Comparison of ENCODE assay signal across 8 mouse cellular contexts in genomic region chr9:107986376-107986775, GRCm38 (mm10). TPM values are rescaled to one million over a fixed set of nuclear protein-coding genes. Genes with fewer than 3 reads are reported as not detected.
DNase-seq lines count a peak whose midpoint lies in the region; ATAC-seq and TF ChIP-seq lines count a peak whose summit lies in the region.

No protein-coding gene starts in this region.

- peak; percentile 65 to 74 for DNase-seq in CD8-positive naive resting alpha-beta T cell, adult 2 months (ENCODE audit: low read depth in 2 of 2, low spot score in 2 of 2)
- peak; percentile 88 to 89 for DNase-seq in heart, postnatal 10 days
- peak; percentile 89 to 92 for DNase-seq in kidney, postnatal 4 days
- peak; percentile 81 for DNase-seq in lung, adult 2 months
- peak; percentile 56 to 64 for DNase-seq in thymus, adult 18-20 months

- 8% methylated on average over 18 of the region's 18 CpGs for WGBS in forebrain, embryonic 12.5 days
- 2% methylated on average over 18 of the region's 18 CpGs for WGBS in lung, adult 2 months
- 8% methylated on average over 18 of the region's 18 CpGs for WGBS in neural tube, embryonic 15.5 days

- peak; percentile 94 for TF ChIP-seq CTCF in lung, adult 2 months (IDR thresholded peaks at IDR 0.05; ENCODE audit: insufficient read depth, low read length)

- no peaks in the 10 kb centered on the region for H3K36me3 ChIP-seq in forebrain, embryonic 12.5 days (replicated peaks)
- H3K36me3 ChIP-seq in neural tube, embryonic 15.5 days = no peaks in the 10 kb centered on the region

- H3K27ac ChIP-seq in brown adipose tissue, adult 24 weeks (replicated peaks; ENCODE audit: low read depth, low read length) = peak overlapping the region; percentile 39
- H3K27ac ChIP-seq in forebrain, embryonic 12.5 days = no peak overlapping the region
- 0 out of 2 replicates have a peak overlapping the region, but pooled peaks have one; percentile 37 for H3K27ac ChIP-seq in neural tube, embryonic 15.5 days (replicated peaks)

- H3K4me3 ChIP-seq in brown adipose tissue, adult 24 weeks (ENCODE audit: insufficient read depth, low read depth, low read length) = peak overlapping the region; percentile 93
- peak overlapping the region; percentile 60 for H3K4me3 ChIP-seq in forebrain, embryonic 12.5 days (replicated peaks)
- H3K4me3 ChIP-seq in lung, adult 2 months (replicated peaks; ENCODE audit: extremely low read depth, low read depth, low read length) = peak overlapping the region; percentile 45
- peak overlapping the region; percentile 73 for H3K4me3 ChIP-seq in neural tube, embryonic 15.5 days (replicated peaks)

- intact Hi-C loops in heart, postnatal 10 days (cut with DNase I) = loop anchor here (1.0 to 5.0 kb wide), 2 partner anchors 23 to 66 kb away; partner anchors contain the start of gene Amigo3

- no peaks in the 10 kb centered on the region for H3K9me3 ChIP-seq in forebrain, embryonic 12.5 days
- no peaks in the 10 kb centered on the region for H3K9me3 ChIP-seq in neural tube, embryonic 15.5 days (replicated peaks)

- ATAC-seq in forebrain, embryonic 12.5 days (ENCODE audit: low FRiP score) = peak; percentile 73
- ATAC-seq in neural tube, embryonic 15.5 days (ENCODE audit: low FRiP score) = peak; percentile 84

- peaks cover 11% of the 10 kb centered on the region for H3K4me1 ChIP-seq in brown adipose tissue, adult 24 weeks (ENCODE audit: control insufficient read depth, insufficient read depth, insufficient read length, low read length)
- H3K4me1 ChIP-seq in forebrain, embryonic 12.5 days = peaks cover 31% of the 10 kb centered on the region
- peaks cover 26% of the 10 kb centered on the region for H3K4me1 ChIP-seq in lung, adult 2 months (ENCODE audit: control insufficient read depth, insufficient read depth, low read length)
- H3K4me1 ChIP-seq in neural tube, embryonic 15.5 days = peaks cover 29% of the 10 kb centered on the region

- TF ChIP-seq POLR2A in lung, adult 2 months (IDR thresholded peaks at IDR 0.05; ENCODE audit: borderline replicate concordance, extremely low read depth, low read depth, low read length) = no peak

- peaks cover 22% of the 10 kb centered on the region for H3K27me3 ChIP-seq in forebrain, embryonic 12.5 days
- peaks cover 14% of the 10 kb centered on the region for H3K27me3 ChIP-seq in neural tube, embryonic 15.5 days (replicated peaks)

- H3K4me2 ChIP-seq in forebrain, embryonic 12.5 days = peak overlapping the region; percentile 86
- peak overlapping the region; percentile 87 for H3K4me2 ChIP-seq in neural tube, embryonic 15.5 days

- no peak overlapping the region for H3K9ac ChIP-seq in forebrain, embryonic 12.5 days
- no peak overlapping the region for H3K9ac ChIP-seq in neural tube, embryonic 15.5 days (replicated peaks)

RNA-seq across cellular contexts. Expression of gene Inka1, which starts 0.7 kb away (rescaled TPM):
- polyA plus RNA-seq in brown adipose tissue, adult 24 weeks (2012; ENCODE audit: insufficient read depth, insufficient read length, missing spikeins) = 5.1 and 5.5 TPM in 2 replicates
- polyA plus RNA-seq in forebrain, embryonic 12.5 days (2016; fragmentation: Nextera tagmentation; extraction: Ambion mirVana) = 14.3 and 18.3 TPM in 2 replicates
- total RNA-seq in heart, postnatal 10 days (2021) = 10 to 100 TPM; 23.3 to 28.0 TPM
- polyA plus RNA-seq in lung, adult 2 months (2012; rRNA removed) = 23.1 and 26.6 TPM in 2 replicates
- 21.0 and 30.4 TPM in 2 replicates for polyA plus RNA-seq in neural tube, embryonic 15.5 days (2015; fragmentation: Nextera tagmentation; extraction: Ambion mirVana)

RNA-seq across cellular contexts. Expression of gene Gm20661, which starts 3.5 kb away (rescaled TPM):
- not detected in 2 replicates for polyA plus RNA-seq in brown adipose tissue, adult 24 weeks (2012; ENCODE audit: insufficient read depth, insufficient read length, missing spikeins)
- polyA plus RNA-seq in forebrain, embryonic 12.5 days (2016; fragmentation: Nextera tagmentation; extraction: Ambion mirVana) = 0.86 and 1.2 TPM in 2 replicates
- total RNA-seq in heart, postnatal 10 days (2021) = under 1 TPM; 0.36 to 0.50 TPM
- 3.3 and 5.5 TPM in 2 replicates for polyA plus RNA-seq in lung, adult 2 months (2012; rRNA removed)
- 1.2 and 3.1 TPM in 2 replicates for polyA plus RNA-seq in neural tube, embryonic 15.5 days (2015; fragmentation: Nextera tagmentation; extraction: Ambion mirVana)

RNA-seq across cellular contexts. Expression of gene Cdhr4, which starts 5.9 kb away (rescaled TPM):
- not detected in 2 replicates for polyA plus RNA-seq in brown adipose tissue, adult 24 weeks (2012; ENCODE audit: insufficient read depth, insufficient read length, missing spikeins)
- 0.82 and 2.1 TPM in 2 replicates for polyA plus RNA-seq in forebrain, embryonic 12.5 days (2016; fragmentation: Nextera tagmentation; extraction: Ambion mirVana)
- total RNA-seq in heart, postnatal 10 days (2021) = 1 to 10 TPM; 2.0 TPM
- 72.3 and 89.2 TPM in 2 replicates for polyA plus RNA-seq in lung, adult 2 months (2012; rRNA removed)
- polyA plus RNA-seq in neural tube, embryonic 15.5 days (2015; fragmentation: Nextera tagmentation; extraction: Ambion mirVana) = 1.5 and 3.5 TPM in 2 replicates

RNA-seq across cellular contexts. Expression of gene Gm20662, which starts 9.8 kb away (rescaled TPM):
- polyA plus RNA-seq in brown adipose tissue, adult 24 weeks (2012; ENCODE audit: insufficient read depth, insufficient read length, missing spikeins) = not detected in 2 replicates
- 0.49 TPM in 1 of 2 replicates, not detected in the other for polyA plus RNA-seq in forebrain, embryonic 12.5 days (2016; fragmentation: Nextera tagmentation; extraction: Ambion mirVana)
- total RNA-seq in heart, postnatal 10 days (2021) = 1 to 10 TPM in 1 of 2 experiments, not detected in 1; 1.3 TPM
- 6.3 and 11.5 TPM in 2 replicates for polyA plus RNA-seq in lung, adult 2 months (2012; rRNA removed)
- 0.59 and 1.1 TPM in 2 replicates for polyA plus RNA-seq in neural tube, embryonic 15.5 days (2015; fragmentation: Nextera tagmentation; extraction: Ambion mirVana)

RNA-seq across cellular contexts. Expression of gene Uba7, which starts 11.1 kb away (rescaled TPM):
- polyA plus RNA-seq in brown adipose tissue, adult 24 weeks (2012; ENCODE audit: insufficient read depth, insufficient read length, missing spikeins) = 7.0 and 13.8 TPM in 2 replicates
- polyA plus RNA-seq in forebrain, embryonic 12.5 days (2016; fragmentation: Nextera tagmentation; extraction: Ambion mirVana) = 5.8 and 6.5 TPM in 2 replicates
- total RNA-seq in heart, postnatal 10 days (2021) = 10 to 100 TPM; 13.4 to 15.7 TPM
- 94.0 and 124 TPM in 2 replicates for polyA plus RNA-seq in lung, adult 2 months (2012; rRNA removed)
- polyA plus RNA-seq in neural tube, embryonic 15.5 days (2015; fragmentation: Nextera tagmentation; extraction: Ambion mirVana) = 5.6 and 23.0 TPM in 2 replicates

Comparison
In these comparisons a context has a peak if more than half of its experiments do, and no peak if none do; other contexts are left out.
1. RNA of gene Cdhr4, which starts 5.9 kb away (polyA plus RNA-seq): 72.3 to 89.2 TPM in lung, adult 2 months; 0.82 to 2.1 TPM in forebrain, embryonic 12.5 days, 1.5 to 3.5 TPM in neural tube, embryonic 15.5 days and not detected in brown adipose tissue, adult 24 weeks; every median in the first group is over 10 times any median in the second.
2. Peak in every context shown above with its lines, with median percentiles within 50 percentile points of each other: DNase-seq and H3K4me3 ChIP-seq.